Mouse (Mus musculus) hindbrain, embryonic 11.5 days (tissue): ENCODE measurements around the gene Znrd1. TPM values are rescaled to one million over a fixed set of nuclear protein-coding genes. Genes with fewer than 3 reads are reported as not detected.

Experiments
- ATAC-seq: fragments of 200-750 bp; cut with Nextera tagmentation; 2 replicates; pipeline ENCODE4 v1.8.0; 2017; ENCODE audit warnings: mild to moderate bottlenecking, moderate TSS enrichment, moderate library complexity; ENCODE audit not compliant: low FRiP score
- DNase-seq: peaks from one replicate; pipeline ENCODE4 v3.0.0-alpha.2; 2015; ENCODE audit warnings: low spot score
- H3K27ac ChIP-seq: fragments of 300-500 bp; sonication (generic); 2 replicates; pipeline ENCODE4 v1.5.1; 2014; ENCODE audit warnings: mild to moderate bottlenecking, low read depth, low read length
- H3K27me3 ChIP-seq: fragments of 300-500 bp; sonication (generic); 2 replicates; pipeline ENCODE4 v1.6.1; 2014; ENCODE audit warnings: mild to moderate bottlenecking, low read length, moderate library complexity, mixed read lengths; ENCODE audit not compliant: control insufficient read depth, insufficient read depth
- H3K36me3 ChIP-seq: fragments of 300-500 bp; sonication (generic); 2 replicates; pipeline ENCODE4 v1.6.1; 2014; ENCODE audit warnings: mild to moderate bottlenecking, low read length, moderate library complexity, mixed read lengths; ENCODE audit not compliant: control insufficient read depth, insufficient read depth
- H3K4me1 ChIP-seq: fragments of 300-500 bp; sonication (generic); replicated peaks from 2 replicates; pipeline ENCODE4 v1.6.1; 2014; ENCODE audit warnings: low read length, mixed read lengths; ENCODE audit not compliant: control insufficient read depth, insufficient read depth
- H3K4me2 ChIP-seq: fragments of 300-500 bp; sonication (generic); replicated peaks from 2 replicates; pipeline ENCODE4 v1.6.1; 2014; ENCODE audit warnings: mild to moderate bottlenecking, low read depth, low read length
- H3K4me3 ChIP-seq: fragments of 300-500 bp; sonication (generic); 2 replicates; pipeline ENCODE4 v1.5.1; 2014; ENCODE audit warnings: low read depth, low read length
- H3K9ac ChIP-seq: fragments of 300-500 bp; sonication (generic); 2 replicates; pipeline ENCODE4 v1.6.1; 2014; ENCODE audit warnings: low read depth, low read length
- H3K9me3 ChIP-seq: fragments of 300-500 bp; sonication (generic); 2 replicates; pipeline ENCODE4 v1.6.1; 2016; ENCODE audit warnings: low read length; ENCODE audit not compliant: control insufficient read depth
- WGBS: fragments of 180-500 bp; shearing (Covaris S2); extraction: QIAGEN DNeasy Blood & Tissue Kit; methylation state at CpG from one replicate; pipeline ENCODE4 v1.1.7; 2014; 5-methylcytosine and 5-hydroxymethylcytosine counted together
- polyA plus RNA-seq: library from polyadenylated mRNA; unstranded; fragments of >200 nt; fragmentation: Nextera tagmentation; extraction: Ambion mirVana; gene quantifications from 2 replicates; pipeline ENCODE4 v1.2.1, GENCODE M21; 2014

Gene Znrd1
- polyA plus RNA-seq, 1 experiment from 2014 or later: 86.9 TPM

DNA sequence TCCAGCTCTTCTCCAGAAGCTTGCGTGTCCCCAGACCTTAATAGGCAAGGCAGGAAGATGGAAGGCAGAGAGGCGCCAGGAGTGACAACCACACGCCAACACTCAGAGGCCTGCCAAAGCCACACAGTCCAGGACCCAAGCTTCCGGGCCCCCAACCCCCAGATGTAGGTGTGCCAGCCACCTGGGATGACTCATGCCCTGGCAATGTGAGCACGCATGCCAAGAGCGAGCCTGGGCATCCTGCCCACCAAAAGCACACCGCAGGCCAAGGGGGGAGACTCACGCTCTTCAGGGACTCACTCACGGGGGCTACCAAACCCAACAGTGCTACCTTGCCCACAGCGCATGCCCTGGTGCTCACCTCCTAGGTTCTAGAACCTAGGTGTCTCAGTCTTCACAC, 16.0 kb downstream of the Znrd1 start:
- H3K4me3 ChIP-seq: no peak overlapping the region
- no peak overlapping the region for H3K27ac ChIP-seq
- H3K9ac ChIP-seq: no peak overlapping the region
- ATAC-seq (no peak), DNase-seq (no peak)
- H3K27me3 ChIP-seq: peaks cover 37% of the 10 kb centered on the region
- WGBS: 65% methylated on average over 10 of the region's 10 CpGs
- H3K4me1 ChIP-seq: peaks cover 3% of the 10 kb centered on the region; the same call in 1 of the 2 replicates
- H3K9me3 ChIP-seq: no peaks in the 10 kb centered on the region
- H3K4me2 ChIP-seq: no peak overlapping the region; the same call in 1 of the 2 replicates
- no peaks in the 10 kb centered on the region for H3K36me3 ChIP-seq

DNA sequence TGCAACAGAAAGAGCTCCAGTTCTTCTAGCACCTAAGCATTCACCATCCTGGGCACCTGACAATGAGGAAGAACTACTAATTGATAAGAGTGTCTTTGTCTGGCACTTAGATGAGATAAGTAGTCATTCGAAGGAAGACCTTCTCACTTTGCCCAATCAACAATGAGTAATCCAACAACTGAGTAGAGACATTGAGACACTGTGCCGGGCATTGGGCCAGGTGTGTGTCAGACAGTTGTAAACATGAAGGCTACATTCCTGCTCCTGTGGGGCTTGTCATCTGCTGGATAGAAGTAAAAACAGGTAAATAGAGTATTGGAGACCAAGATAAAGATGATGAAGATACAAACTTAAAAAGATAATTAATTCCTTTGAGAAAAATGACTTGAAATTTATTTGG, 20.3 kb downstream of the Znrd1 start:
- 90% methylated on average over 2 of the region's 2 CpGs for WGBS
- H3K27ac ChIP-seq: no peak overlapping the region
- no peak for DNase-seq
- H3K27me3 ChIP-seq: peaks cover 16% of the 10 kb centered on the region
- no peak overlapping the region for H3K4me2 ChIP-seq
- H3K9ac ChIP-seq: no peak overlapping the region
- ATAC-seq: no peak
- no peaks in the 10 kb centered on the region for H3K9me3 ChIP-seq
- no peak overlapping the region for H3K4me3 ChIP-seq
- H3K4me1 ChIP-seq: peaks cover 3% of the 10 kb centered on the region; the same call in 1 of the 2 replicates
- no peaks in the 10 kb centered on the region for H3K36me3 ChIP-seq

DNA sequence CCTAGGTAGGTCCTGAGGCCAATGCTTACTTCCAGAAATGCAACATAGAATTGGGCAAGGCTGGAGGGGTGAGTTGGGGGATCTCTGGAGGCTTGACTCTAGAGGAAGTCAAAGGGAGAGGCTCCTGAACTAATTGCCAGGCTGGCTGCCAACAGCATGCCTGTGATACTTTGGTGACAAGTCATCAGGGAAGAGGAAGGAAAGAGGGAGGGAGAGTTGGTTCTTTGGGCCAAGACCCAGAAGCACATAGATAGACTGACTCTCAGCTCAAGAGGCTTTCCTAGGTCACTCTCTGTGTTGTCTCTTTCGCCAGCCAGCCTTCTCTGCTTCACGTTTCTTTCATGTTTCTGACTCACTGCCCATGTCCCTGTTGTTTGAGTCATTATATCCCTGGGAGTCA, 26.6 kb downstream of the Znrd1 start:
- no peak overlapping the region for H3K4me2 ChIP-seq
- H3K4me1 ChIP-seq: no peaks in the 10 kb centered on the region
- DNase-seq (no peak), ATAC-seq (no peak)
- H3K9me3 ChIP-seq: no peaks in the 10 kb centered on the region
- H3K27ac ChIP-seq: no peak overlapping the region
- 72% methylated on average over 2 of the region's 2 CpGs for WGBS
- H3K4me3 ChIP-seq: no peak overlapping the region
- H3K27me3 ChIP-seq: no peaks in the 10 kb centered on the region
- H3K9ac ChIP-seq: no peak overlapping the region
- H3K36me3 ChIP-seq: no peaks in the 10 kb centered on the region

DNA sequence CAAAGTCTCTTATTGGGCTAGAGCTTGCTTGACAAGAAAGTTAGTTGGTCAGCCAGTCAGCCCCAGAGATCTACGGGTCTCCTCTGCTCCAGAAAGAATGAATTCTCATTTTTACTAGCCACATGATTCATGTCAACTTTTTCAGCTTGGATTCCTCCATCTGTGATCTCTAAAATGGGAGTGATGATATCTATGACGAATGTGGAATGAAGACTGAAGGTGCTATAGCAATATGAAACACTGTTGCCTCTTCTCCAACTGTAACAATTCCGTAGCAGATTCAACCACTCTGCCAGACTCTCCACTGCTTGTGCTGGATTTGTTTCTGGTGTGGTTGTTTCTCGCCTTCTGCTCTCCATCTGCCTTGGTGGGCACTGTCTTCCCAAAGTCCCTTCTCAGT, 27.2 kb downstream of the Znrd1 start:
- DNase-seq (no peak), ATAC-seq (no peak)
- Histone ChIP-seq H3K9me3 (no peaks in the 10 kb centered on the region), H3K27ac (no peak overlapping the region), H3K36me3 (no peaks in the 10 kb centered on the region), H3K4me1 (no peaks in the 10 kb centered on the region), H3K4me3 (no peak overlapping the region), H3K9ac (no peak overlapping the region), H3K4me2 (no peak overlapping the region), H3K27me3 (no peaks in the 10 kb centered on the region)
- 85% methylated on average over 4 of the region's 4 CpGs for WGBS

DNA sequence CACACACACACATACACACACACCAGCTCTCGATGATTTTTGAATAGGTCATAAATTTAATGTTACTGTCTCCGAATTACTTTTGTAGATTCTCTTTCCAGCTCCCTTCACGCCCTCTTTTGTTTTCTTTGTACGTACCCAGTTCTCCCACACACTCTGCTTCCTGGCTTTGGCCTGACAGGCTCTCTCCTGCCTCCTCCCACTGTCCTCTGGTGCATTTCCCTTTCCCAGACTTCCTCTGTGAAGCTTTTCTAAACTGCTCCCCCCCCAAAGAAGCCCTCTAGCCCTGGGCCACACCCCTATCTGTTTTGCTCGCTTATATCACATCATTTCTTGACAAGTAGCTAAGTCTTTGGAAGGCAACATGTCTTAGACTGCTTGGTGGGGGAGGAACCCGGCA, 28.1 kb downstream of the Znrd1 start:
- Histone ChIP-seq H3K4me3 (no peak overlapping the region), H3K36me3 (no peaks in the 10 kb centered on the region), H3K4me1 (no peaks in the 10 kb centered on the region), H3K27me3 (no peaks in the 10 kb centered on the region), H3K9ac (no peak overlapping the region), H3K27ac (no peak overlapping the region), H3K4me2 (no peak overlapping the region), H3K9me3 (no peaks in the 10 kb centered on the region)
- no peak for ATAC-seq
- DNase-seq: no peak
- 77% methylated on average over 6 of the region's 6 CpGs for WGBS

DNA sequence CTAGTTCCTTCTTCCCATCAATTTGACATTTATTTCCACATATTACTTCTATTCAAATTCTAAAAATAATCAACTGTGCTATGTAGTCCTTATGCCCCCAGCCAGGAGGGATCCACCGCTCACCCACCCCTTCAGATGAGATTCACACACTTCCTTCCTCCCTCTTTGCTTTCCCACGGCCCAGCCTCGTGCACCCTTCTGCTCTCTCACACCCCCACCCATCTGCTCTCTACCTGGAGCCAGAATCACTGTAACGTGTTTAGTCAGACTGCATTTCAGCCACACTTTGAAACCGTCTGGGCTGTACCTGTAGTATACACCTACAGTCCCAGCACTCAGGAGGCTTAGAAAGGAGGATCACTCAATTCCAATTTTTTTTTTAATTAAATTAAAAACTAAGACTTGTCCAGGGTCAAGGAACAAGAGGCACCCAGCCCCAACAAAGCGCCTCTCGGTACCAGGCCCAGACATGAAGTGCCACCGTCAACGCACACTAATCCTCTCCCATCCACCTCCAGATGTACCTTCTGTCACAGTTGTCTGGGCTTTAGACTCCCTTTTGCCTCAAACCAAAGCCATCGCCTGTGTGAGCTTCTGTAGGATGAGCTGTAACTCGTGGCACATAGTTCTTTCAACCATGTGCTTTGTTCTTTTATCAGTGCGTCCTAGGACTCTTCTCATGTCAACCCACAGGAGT, 29.0 kb downstream of the Znrd1 start:
- 79% methylated on average over 12 of the region's 12 CpGs for WGBS
- Histone ChIP-seq H3K36me3 (no peaks in the 10 kb centered on the region), H3K27ac (no peak overlapping the region), H3K9me3 (no peaks in the 10 kb centered on the region), H3K4me3 (no peak overlapping the region), H3K27me3 (no peaks in the 10 kb centered on the region), H3K4me2 (no peak overlapping the region), H3K9ac (no peak overlapping the region), H3K4me1 (no peaks in the 10 kb centered on the region)
- no peak for DNase-seq
- ATAC-seq: no peak

GRCm38 (mm10) chr17:36927496-36928120, 30.8 kb downstream of the Znrd1 start:
- no peaks in the 10 kb centered on the region for H3K9me3 ChIP-seq
- 56% methylated on average over 10 of the region's 10 CpGs for WGBS

GRCm38 (mm10) chr17:36923491-36923890, 34.9 kb downstream of the Znrd1 start:
- Histone ChIP-seq H3K36me3 (no peaks in the 10 kb centered on the region), H3K9ac (no peak overlapping the region), H3K4me1 (no peaks in the 10 kb centered on the region), H3K4me2 (no peak overlapping the region), H3K27ac (no peak overlapping the region), H3K9me3 (no peaks in the 10 kb centered on the region), H3K27me3 (no peaks in the 10 kb centered on the region), H3K4me3 (no peak overlapping the region)
- ATAC-seq (no peak), DNase-seq (no peak)
- 65% methylated on average over 4 of the region's 4 CpGs for WGBS

More at GRCm38 (mm10) chr17:36927496-36928120, 30.8 kb downstream of the Znrd1 start:
- Histone ChIP-seq H3K36me3 (no peaks in the 10 kb centered on the region), H3K9ac (no peak overlapping the region), H3K4me3 (no peak overlapping the region), H3K4me2 (no peak overlapping the region), H3K27me3 (no peaks in the 10 kb centered on the region), H3K4me1 (no peaks in the 10 kb centered on the region), H3K27ac (no peak overlapping the region)
- DNase-seq: no peak
- ATAC-seq: no peak

DNA sequence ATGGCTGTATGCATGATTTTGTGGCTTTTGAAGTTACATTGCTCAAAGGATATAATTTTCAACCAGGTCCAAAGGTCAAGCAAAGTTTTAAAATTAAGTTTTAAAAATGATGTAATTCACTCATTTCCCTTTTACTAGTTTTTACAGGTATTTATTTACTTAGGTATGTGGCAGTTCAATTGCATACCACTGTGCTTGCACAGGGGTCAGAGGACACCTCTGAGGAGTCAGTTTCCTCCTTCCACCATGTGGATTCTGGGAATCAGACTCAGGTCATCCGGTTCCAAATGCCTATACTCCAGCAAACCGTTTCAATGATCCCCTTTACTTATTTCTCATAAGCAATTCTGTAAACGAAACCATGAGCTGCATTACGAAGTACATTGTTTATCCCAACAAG, 35.6 kb downstream of the Znrd1 start:
- Histone ChIP-seq H3K27ac (no peak overlapping the region), H3K4me3 (no peak overlapping the region), H3K4me1 (no peaks in the 10 kb centered on the region), H3K4me2 (no peak overlapping the region), H3K27me3 (no peaks in the 10 kb centered on the region), H3K36me3 (no peaks in the 10 kb centered on the region), H3K9me3 (no peaks in the 10 kb centered on the region), H3K9ac (no peak overlapping the region)
- WGBS: 88% methylated on average over 4 of the region's 4 CpGs
- no peak for ATAC-seq
- no peak for DNase-seq
